In the genomic region with DNA sequence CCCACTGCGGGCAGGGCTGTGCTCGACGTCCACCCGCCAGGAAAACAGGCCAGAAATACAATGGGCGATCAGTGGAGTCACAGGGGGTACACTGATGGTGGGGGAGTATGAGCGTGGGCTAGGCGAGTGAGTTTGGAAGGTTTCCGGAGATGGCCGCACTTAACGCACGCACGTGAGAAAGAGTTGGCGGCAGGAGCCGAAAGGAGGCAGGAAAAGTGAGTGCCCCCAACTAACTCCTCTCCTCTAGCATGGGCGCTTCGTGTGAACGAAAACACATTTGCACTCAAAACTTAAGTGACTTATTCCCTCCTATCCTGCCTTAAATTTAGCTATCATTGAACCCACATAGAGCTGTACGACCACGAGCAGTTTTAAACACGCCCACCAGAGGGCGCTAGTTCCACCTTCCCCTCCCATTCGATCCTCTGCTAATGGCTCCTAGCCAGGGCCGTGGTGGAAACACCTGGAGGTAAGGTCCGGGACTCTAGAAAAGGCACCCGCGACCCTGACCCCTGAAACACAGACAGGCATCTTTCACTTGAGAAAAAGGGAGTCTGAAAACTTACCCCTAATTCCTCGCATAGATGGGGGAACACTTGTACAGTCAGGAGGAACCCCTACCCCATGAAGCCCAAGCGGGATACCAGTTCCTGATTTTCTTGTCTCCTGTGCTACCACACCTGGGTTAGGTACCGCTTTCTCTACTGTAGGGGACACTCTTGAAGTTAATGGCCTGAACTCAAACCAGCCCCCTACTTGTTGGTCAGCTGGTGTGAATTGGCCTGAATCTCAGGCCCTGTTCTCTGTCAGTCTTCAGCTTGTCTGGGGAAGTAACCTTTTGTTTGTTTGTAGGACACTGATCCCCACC, we compare ENCODE assay signal across 8 mouse cellular contexts. TPM values are rescaled to one million over a fixed set of nuclear protein-coding genes. Genes with fewer than 3 reads are reported as not detected.
DNase-seq lines count a peak whose midpoint lies in the region; ATAC-seq lines count a peak whose summit lies in the region.

No protein-coding gene starts in this region.

- H3K4me3 ChIP-seq in hindbrain, embryonic 12.5 days = no peak overlapping the region
- no peak overlapping the region; the same call in 1 of the 2 replicates for H3K4me3 ChIP-seq in lung, embryonic 16.5 days (ENCODE audit: low read length)

- no peak overlapping the region for H3K27ac ChIP-seq in hindbrain, embryonic 12.5 days
- H3K27ac ChIP-seq in lung, embryonic 16.5 days (ENCODE audit: low read length) = no peak overlapping the region

- no peaks in the 10 kb centered on the region for H3K9me3 ChIP-seq in hindbrain, embryonic 12.5 days (replicated peaks)
- no peaks in the 10 kb centered on the region for H3K9me3 ChIP-seq in lung, embryonic 16.5 days (ENCODE audit: control insufficient read depth, low read length)

- 7% methylated on average over 29 of the region's 29 CpGs for WGBS in hindbrain, embryonic 12.5 days
- WGBS in lung, embryonic 16.5 days = 11% methylated on average over 29 of the region's 29 CpGs

- H3K27me3 ChIP-seq in hindbrain, embryonic 12.5 days = peaks cover 68% of the 10 kb centered on the region
- H3K27me3 ChIP-seq in lung, embryonic 16.5 days (ENCODE audit: control insufficient read depth, insufficient read depth, low read depth, low read length) = peaks cover 51% of the 10 kb centered on the region

- H3K9ac ChIP-seq in hindbrain, embryonic 12.5 days = 0 out of 2 replicates have a peak overlapping the region, but pooled peaks have one; percentile 3
- no peak overlapping the region for H3K9ac ChIP-seq in lung, embryonic 16.5 days (ENCODE audit: low read length)

- H3K4me1 ChIP-seq in hindbrain, embryonic 12.5 days = peaks cover 41% of the 10 kb centered on the region
- H3K4me1 ChIP-seq in lung, embryonic 16.5 days (replicated peaks; ENCODE audit: control insufficient read depth, insufficient read depth, low read length) = peaks cover 34% of the 10 kb centered on the region

- peaks cover under 1% of the 10 kb centered on the region; the same call in 1 of the 2 replicates for H3K36me3 ChIP-seq in hindbrain, embryonic 12.5 days
- H3K36me3 ChIP-seq in lung, embryonic 16.5 days (ENCODE audit: control insufficient read depth, insufficient read depth, low read length) = no peaks in the 10 kb centered on the region

- ATAC-seq in cerebellum, adult (ENCODE audit: insufficient number of reproducible peaks, low FRiP score, low TSS enrichment) = no peak
- no peak for ATAC-seq in hindbrain, embryonic 12.5 days (ENCODE audit: low FRiP score)
- ATAC-seq in lung, embryonic 16.5 days (ENCODE audit: low read depth) = no peak

- no peak overlapping the region for H3K4me2 ChIP-seq in hindbrain, embryonic 12.5 days (replicated peaks)
- peak overlapping the region; percentile 22; the same call in 1 of the 2 replicates for H3K4me2 ChIP-seq in lung, embryonic 16.5 days (ENCODE audit: low read depth, low read length)

- peak; percentile 66 for DNase-seq in cerebellum, adult 11 months
- DNase-seq in c-Kit-positive CD71-positive TER-119-positive erythroid progenitor cells, embryonic 14.5 days (ENCODE audit: low spot score) = peak; percentile 80
- DNase-seq in frontal cortex, postnatal 10 days (ENCODE audit: low spot score in 2 of 2) = peak; percentile 40 to 61
- DNase-seq in layer of hippocampus, postnatal 10 days (ENCODE audit: low spot score in 2 of 2) = peak; percentile 73 to 83
- peak; percentile 71 for DNase-seq in right cerebral cortex, postnatal 4 days

RNA-seq across cellular contexts. Expression of a gene that starts 3.0 kb away (rescaled TPM):
- 6.7 and 7.6 TPM in 2 replicates for polyA plus RNA-seq in hindbrain, embryonic 12.5 days (2016; fragmentation: Nextera tagmentation; extraction: Ambion mirVana)
- 10 to 100 TPM; 16.7 to 18.1 TPM for total RNA-seq in layer of hippocampus, postnatal 10 days (2021)
- 14.7 and 15.8 TPM in 2 replicates for polyA plus RNA-seq in lung, embryonic 16.5 days (2015; fragmentation: Nextera tagmentation; extraction: Ambion mirVana)

RNA-seq across cellular contexts. Expression of a gene that starts 3.7 kb away (rescaled TPM):
- polyA plus RNA-seq in hindbrain, embryonic 12.5 days (2016; fragmentation: Nextera tagmentation; extraction: Ambion mirVana) = 2.9 and 3.1 TPM in 2 replicates
- not detected for total RNA-seq in layer of hippocampus, postnatal 10 days (2021)
- polyA plus RNA-seq in lung, embryonic 16.5 days (2015; fragmentation: Nextera tagmentation; extraction: Ambion mirVana) = not detected in 2 replicates

RNA-seq across cellular contexts. Expression of a gene that starts 37.2 kb away (rescaled TPM):
- polyA plus RNA-seq in hindbrain, embryonic 12.5 days (2016; fragmentation: Nextera tagmentation; extraction: Ambion mirVana) = 113 and 121 TPM in 2 replicates
- 100 to 1,000 TPM; 134 to 157 TPM for total RNA-seq in layer of hippocampus, postnatal 10 days (2021)
- polyA plus RNA-seq in lung, embryonic 16.5 days (2015; fragmentation: Nextera tagmentation; extraction: Ambion mirVana) = 47.0 and 48.5 TPM in 2 replicates
